In the genomic region with DNA sequence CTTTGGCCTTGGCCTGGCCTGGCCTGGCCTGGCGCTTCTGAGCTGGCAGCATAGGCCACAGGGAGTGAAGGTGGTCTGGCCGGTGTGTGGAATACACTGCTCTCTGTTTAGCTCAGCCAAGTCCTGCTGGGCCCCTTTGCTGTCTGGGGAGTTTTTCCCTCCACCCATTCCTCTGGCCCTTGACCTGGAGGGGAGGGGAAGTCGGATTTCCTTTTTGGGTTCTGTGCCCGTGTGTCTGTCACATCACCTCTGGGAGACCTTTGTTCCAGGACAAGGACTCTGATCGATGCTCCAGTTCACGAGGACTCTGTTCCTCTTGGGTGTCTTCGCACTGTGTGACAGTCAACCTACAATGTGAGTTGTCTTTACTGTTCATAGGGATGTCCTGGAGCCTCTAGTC, we compare ENCODE assay signal across 13 mouse cellular contexts. TPM values are rescaled to one million over a fixed set of nuclear protein-coding genes. Genes with fewer than 3 reads are reported as not detected.
DNase-seq lines count a peak whose midpoint lies in the region; ATAC-seq and TF ChIP-seq lines count a peak whose summit lies in the region.
"Had no signal": no experiment of that assay in that cellular context is flagged by ENCODE, and none has a peak within 500 bp of the region (broad histone marks: within the 10 kb centered on the region; RNA-seq: fewer than 3 reads in every experiment).

No protein-coding gene starts in this region.

- no peak for ATAC-seq in hindbrain, embryonic 13.5 days (ENCODE audit: low FRiP score)
- ATAC-seq in hindbrain, postnatal 0 days: no peak
- ATAC-seq in neural tube, embryonic 13.5 days (ENCODE audit: low read depth): no peak
- ATAC-seq in erythroid progenitor cell, adult 5-6 weeks (replicated peaks; ENCODE audit: low FRiP score, poor library complexity, severe bottlenecking): no peak
- ATAC-seq: midbrain, embryonic 16.5 days had no signal

- no peak for TF ChIP-seq CTCF in hindbrain, postnatal 0 days (IDR thresholded peaks at IDR 0.05; ENCODE audit: low read depth)

- H3K9ac ChIP-seq in hindbrain, embryonic 13.5 days: 0 out of 2 replicates have a peak overlapping the region, but pooled peaks have one; percentile 24
- H3K9ac ChIP-seq in hindbrain, postnatal 0 days (replicated peaks; ENCODE audit: low read length): no peak overlapping the region
- H3K9ac ChIP-seq in neural tube, embryonic 13.5 days: no peak overlapping the region

- H3K9me3 ChIP-seq in hindbrain, embryonic 13.5 days: no peaks in the 10 kb centered on the region
- no peaks in the 10 kb centered on the region for H3K9me3 ChIP-seq in hindbrain, postnatal 0 days (ENCODE audit: low read length)
- H3K9me3 ChIP-seq in neural tube, embryonic 13.5 days: no peaks in the 10 kb centered on the region

- 67% methylated on average over 7 of the region's 7 CpGs for WGBS in hindbrain, embryonic 13.5 days
- 53% methylated on average over 7 of the region's 7 CpGs for WGBS in hindbrain, postnatal 0 days
- 81% methylated on average over 7 of the region's 7 CpGs for WGBS in neural tube, embryonic 13.5 days

- peaks cover 22% of the 10 kb centered on the region for H3K36me3 ChIP-seq in hindbrain, embryonic 13.5 days
- no peaks in the 10 kb centered on the region for H3K36me3 ChIP-seq in hindbrain, postnatal 0 days (ENCODE audit: insufficient read depth, low read length)
- H3K36me3 ChIP-seq in neural tube, embryonic 13.5 days: peaks cover 16% of the 10 kb centered on the region

- no peak overlapping the region for H3K4me3 ChIP-seq in hindbrain, embryonic 13.5 days
- H3K4me3 ChIP-seq in hindbrain, postnatal 0 days (ENCODE audit: low read length): no peak overlapping the region
- H3K4me3 ChIP-seq in neural tube, embryonic 13.5 days: no peak overlapping the region

- no peak overlapping the region for H3K27ac ChIP-seq in hindbrain, embryonic 13.5 days
- H3K27ac ChIP-seq in hindbrain, postnatal 0 days: no peak overlapping the region
- 0 out of 2 replicates have a peak overlapping the region, but pooled peaks have one; percentile 34 for H3K27ac ChIP-seq in neural tube, embryonic 13.5 days (replicated peaks)

- peaks cover 75% of the 10 kb centered on the region for H3K4me1 ChIP-seq in hindbrain, embryonic 13.5 days (replicated peaks)
- no peaks in the 10 kb centered on the region for H3K4me1 ChIP-seq in hindbrain, postnatal 0 days (ENCODE audit: insufficient read depth, low read length)
- peaks cover 81% of the 10 kb centered on the region for H3K4me1 ChIP-seq in neural tube, embryonic 13.5 days (replicated peaks)

- H3K4me2 ChIP-seq in hindbrain, embryonic 13.5 days: no peak overlapping the region
- H3K4me2 ChIP-seq in hindbrain, postnatal 0 days (ENCODE audit: low read depth, low read length): no peak overlapping the region
- H3K4me2 ChIP-seq in neural tube, embryonic 13.5 days: no peak overlapping the region

- peak; percentile 33 for DNase-seq in adrenal gland, postnatal 14 days
- no peak for DNase-seq in adrenal gland, postnatal 4 days (ENCODE audit: low spot score in 2 of 2)
- DNase-seq in hindbrain, postnatal 0 days (ENCODE audit: low spot score): no peak
- DNase-seq in neural tube, embryonic 10.5 days (ENCODE audit: extremely low spot score, low spot score): no peak
- DNase-seq in frontal cortex, postnatal 10 days (ENCODE audit: low spot score in 2 of 2): no peak
- DNase-seq: cerebellum, adult 9-10 months; embryo, embryonic 11 days; lung, postnatal 36 days; right cerebral cortex, adult 18-20 months had no signal

- H3K27me3 ChIP-seq in hindbrain, embryonic 13.5 days: no peaks in the 10 kb centered on the region
- no peaks in the 10 kb centered on the region for H3K27me3 ChIP-seq in hindbrain, postnatal 0 days (ENCODE audit: insufficient read depth, low read length)
- no peaks in the 10 kb centered on the region for H3K27me3 ChIP-seq in neural tube, embryonic 13.5 days

RNA-seq across cellular contexts. Expression of a gene that starts 11.7 kb away (rescaled TPM):
- 267 and 270 TPM in 2 replicates for total RNA-seq in adrenal gland, postnatal 14 days (2021)
- 100 to 1,000 TPM; 191 to 207 TPM for total RNA-seq in adrenal gland, postnatal 4 days (2021)
- 633 and 654 TPM in 2 replicates for polyA plus RNA-seq in hindbrain, embryonic 13.5 days (2015; fragmentation: Nextera tagmentation; extraction: Ambion mirVana)
- total RNA-seq in hindbrain, postnatal 0 days (2014; rRNA removed): 180 and 194 TPM in 2 replicates
- 317 and 348 TPM in 2 replicates for polyA plus RNA-seq in hindbrain, postnatal 0 days (2015; fragmentation: Nextera tagmentation; extraction: Ambion mirVana)
- polyA plus RNA-seq in neural tube, embryonic 13.5 days (2015; fragmentation: Nextera tagmentation; extraction: Ambion mirVana): 643 and 747 TPM in 2 replicates
- total RNA-seq in erythroid progenitor cell, adult 5-6 weeks (2015; ENCODE audit: low replicate concordance): 9.7 and 41.1 TPM in 2 replicates
- 13.6 and 36.1 TPM in 2 replicates for total RNA-seq in erythroid progenitor cell, adult 5-6 weeks (2017; ENCODE audit: low replicate concordance)
